Mouse (Mus musculus): ENCODE results near the gene Med12l. TPM values are rescaled to one million over a fixed set of nuclear protein-coding genes. Genes with fewer than 3 reads are reported as not detected.

Med12l gene
- total and polyA plus RNA-seq, 3 experiments, result 0.93 to 2.0 (median 1.5) TPM

GRCm38 (mm10) chr3:59054834-59055535 is 49.4 kb downstream of the Med12l start (continued):
- peak; percentile 44; the same call in 1 of the 2 replicates for TF ChIP-seq BHLHE40 (IDR thresholded peaks at IDR 0.05; ENCODE audit: low read depth, low read length)
- no peak for TF ChIP-seq CTCF (conservative IDR thresholded peaks at IDR 0.05 in 1 of 2, IDR thresholded peaks at IDR 0.05 in 1 of 2; ENCODE audit: low read depth in 2 of 2, low read length in 2 of 2)
- TF ChIP-seq ELF1 (IDR thresholded peaks at IDR 0.05; ENCODE audit: low read depth, low read length), result peak; percentile 15; the same call in 1 of the 2 replicates
- no peak for TF ChIP-seq JUND (conservative IDR thresholded peaks at IDR 0.05; ENCODE audit: low read depth, low read length)
- TF ChIP-seq RAD21 (IDR thresholded peaks at IDR 0.05; ENCODE audit: low read depth, low read length), result no peak
- no peak for TF ChIP-seq GABPA (IDR thresholded peaks at IDR 0.05; ENCODE audit: insufficient replicate concordance, low read depth, low read length)
- TF ChIP-seq PAX5 (IDR thresholded peaks at IDR 0.05; ENCODE audit: low read length), result no peak
- no peak for TF ChIP-seq MAZ (IDR thresholded peaks at IDR 0.05; ENCODE audit: low read depth, low read length)
- no peak for TF ChIP-seq SMC3 (IDR thresholded peaks at IDR 0.05; ENCODE audit: low read depth, low read length)
- TF ChIP-seq CHD1 (IDR thresholded peaks at IDR 0.05; ENCODE audit: low read depth, low read length), result no peak
- no peak for TF ChIP-seq HCFC1 (IDR thresholded peaks at IDR 0.05; ENCODE audit: low read depth, low read length)
- no peak for TF ChIP-seq POLR2AphosphoS2 (IDR thresholded peaks at IDR 0.05; ENCODE audit: low read depth, low read length)
- TF ChIP-seq JUN (IDR thresholded peaks at IDR 0.05; ENCODE audit: insufficient read depth, low read depth, low read length), result no peak
- peak; percentile 89 for TF ChIP-seq EP300 (IDR thresholded peaks at IDR 0.05; ENCODE audit: low read length)
- TF ChIP-seq ZMIZ1 (IDR thresholded peaks at IDR 0.05; ENCODE audit: low read depth, low read length), result no peak
- TF ChIP-seq MAX (IDR thresholded peaks at IDR 0.05; ENCODE audit: low read length), result peak; percentile 60; the same call in 1 of the 2 replicates
- TF ChIP-seq TBP (conservative IDR thresholded peaks at IDR 0.05; ENCODE audit: low read depth, low read length), result no peak
- TF ChIP-seq ZC3H11A (IDR thresholded peaks at IDR 0.05; ENCODE audit: low read depth, low read length), result no peak

- Histone ChIP-seq H3K79me2 (replicated peaks; ENCODE audit: control insufficient read depth, extremely low read depth, insufficient read depth, poor library complexity, severe bottlenecking) (no peaks in the 10 kb centered on the region), H3K27ac (ENCODE audit: insufficient read depth, low read depth) (no peak overlapping the region), H3K4me2 (ENCODE audit: insufficient read depth, low read depth, poor library complexity, severe bottlenecking) (peak overlapping the region; percentile 90), H3K4me3 (replicated peaks in 1 of 3; ENCODE audit: low read depth in 2 of 3, low read length in 2 of 3, poor library complexity in 1 of 3) (peak overlapping the region in 1 of 3 experiments; percentile 15), H3K27me3 (replicated peaks) (no peaks in the 10 kb centered on the region), H3K4me1 (ENCODE audit: control insufficient read depth in 1 of 2, insufficient read depth in 2 of 2) (peaks cover 11 to 26% of the 10 kb centered on the region in 2 experiments), H3K9ac (ENCODE audit: insufficient read depth, low read depth) (no peak overlapping the region), H3K36me3 (replicated peaks in 1 of 2; ENCODE audit: control insufficient read depth in 1 of 2, insufficient read depth in 1 of 2, low read length in 1 of 2) (no peaks in the 10 kb centered on the region), H3K9me3 (replicated peaks; ENCODE audit: low read length) (no peaks in the 10 kb centered on the region)
- no peak for TF ChIP-seq MEF2A (IDR thresholded peaks at IDR 0.05; ENCODE audit: borderline replicate concordance, low read depth, low read length)
- peak; percentile 61 to 89 for TF ChIP-seq CTCF (conservative IDR thresholded peaks at IDR 0.05 in 1 of 2, IDR thresholded peaks at IDR 0.05 in 1 of 2; ENCODE audit: low read depth in 2 of 2, low read length in 2 of 2)
- TF ChIP-seq RAD21 (IDR thresholded peaks at IDR 0.05; ENCODE audit: low read depth, low read length), result peak; percentile 88
- no peak for TF ChIP-seq PAX5 (IDR thresholded peaks at IDR 0.05; ENCODE audit: low read length)
- peak; percentile 82 for TF ChIP-seq SMC3 (IDR thresholded peaks at IDR 0.05; ENCODE audit: low read depth, low read length)
- TF ChIP-seq MAX (IDR thresholded peaks at IDR 0.05; ENCODE audit: low read length), result no peak
- TF ChIP-seq NELFE (IDR thresholded peaks at IDR 0.05; ENCODE audit: low read depth, low read length), result no peak
- TF ChIP-seq ZMIZ1 (IDR thresholded peaks at IDR 0.05; ENCODE audit: low read depth, low read length), result no peak
- TF ChIP-seq SIN3A (IDR thresholded peaks at IDR 0.05; ENCODE audit: low read length), result no peak
- in situ Hi-C loops (cut with MboI; ENCODE audit: low pct_ligation_motif_present, low pct_unique_long_range_greater_than_20kb, low sequenced_read_pairs), result loop anchor here (5.0 kb wide), 1 partner anchor 77 kb away; no protein-coding TSS in a partner anchor
- dilution Hi-C loops (cut with MboI; ENCODE audit: extremely low pct_ligation_motif_present, extremely low pct_unique_long_range_greater_than_20kb, low sequenced_read_pairs), result no loop called here
- peak; percentile 85 for DNase-seq (ENCODE audit: extremely low read depth)
Observed at GRCm38 (mm10) chr3:59059022-59059541, 53.5 kb downstream of the Med12l start.
